Mouse (Mus musculus) heart, adult 2 months (tissue): ENCODE results near the gene Cfap299.

Experiments used
- CTCF ChIP-seq: fragments of 200-600 bp; IDR thresholded peaks from 2 replicates; pipeline ENCODE4 v1.8.1; 2022; ENCODE audit warnings: antibody characterized with exemption, mild to moderate bottlenecking, moderate library complexity
- POLR2A ChIP-seq: fragments of 200-500 bp; IDR thresholded peaks from 2 replicates; pipeline ENCODE4 v1.6.1; 2011; ENCODE audit warnings: mild to moderate bottlenecking, low read depth, low read length, control low read depth; ENCODE audit not compliant: insufficient read depth

DNA sequence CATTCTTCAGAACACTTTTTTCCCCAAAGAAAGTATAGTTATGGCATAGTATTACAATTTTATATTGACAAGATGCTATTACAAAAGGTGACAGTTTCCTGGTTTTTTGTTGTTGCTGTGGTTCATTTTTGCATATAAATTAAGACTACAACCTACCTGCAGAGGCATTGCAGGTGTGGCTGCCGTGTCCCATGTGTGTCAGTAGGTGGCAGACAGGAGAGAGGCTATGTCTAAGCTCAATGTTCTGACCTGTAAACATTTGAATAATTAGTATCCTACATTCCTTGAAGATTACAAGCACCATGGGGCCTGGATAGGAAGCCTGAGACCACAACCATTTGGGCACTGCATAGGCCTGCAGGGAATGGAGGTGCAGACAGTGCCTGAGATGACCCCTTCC, 212.2 kb downstream of the Cfap299 start:
- TF ChIP-seq CTCF (peak; percentile 20), POLR2A (no peak)
